Mouse (Mus musculus) liver, adult 2 months (tissue): Measurements from ENCODE around the gene Treml1.

Source experiments
- CTCF ChIP-seq: fragments of 200-500 bp; IDR thresholded peaks from 2 replicates; pipeline ENCODE4 v1.5.1; 2011; ENCODE audit warnings: low read depth, low read length, control low read depth
- POLR2A ChIP-seq: fragments of 200-500 bp; IDR thresholded peaks from 2 replicates; pipeline ENCODE4 v1.6.1; 2011; ENCODE audit warnings: low read length, control low read depth; ENCODE audit not compliant: insufficient read depth; ENCODE audit errors: extremely low read depth

- TF ChIP-seq CTCF (no peak), POLR2A (no peak)
These were observed 12.9 kb upstream of the Treml1 start for GRCm38 (mm10) chr17:48346834-48347233.
